Mouse (Mus musculus) layer of hippocampus, adult 9-10 months (tissue): Measurements from ENCODE around the gene Prdm10.

Source experiments
- DNase-seq: peaks from one replicate; pipeline ENCODE4 v3.0.0; 2022; ENCODE audit warnings: low spot score

Prdm10 gene

GRCm38 (mm10) chr9:31262226-31263105 lies 17.9 kb upstream of the Prdm10 start:
- no peak for DNase-seq

- DNase-seq, result no peak
Observed at GRCm38 (mm10) chr9:31266013-31266659, 14.2 kb upstream of the Prdm10 start.

- DNase-seq, result no peak
Observed at GRCm38 (mm10) chr9:31271221-31272015, 8.9 kb upstream of the Prdm10 start.

GRCm38 (mm10) chr9:31272160-31272559 lies 8.2 kb upstream of the Prdm10 start:
- no peak for DNase-seq

- DNase-seq, result no peak
Observed at GRCm38 (mm10) chr9:31278651-31279050, 1.7 kb upstream of the Prdm10 start.

GRCm38 (mm10) chr9:31279306-31279705 lies 1.0 kb upstream of the Prdm10 start:
- no peak for DNase-seq

- DNase-seq, result no peak
Observed at GRCm38 (mm10) chr9:31279885-31280365, 413 bp upstream of the Prdm10 start.

- no peak for DNase-seq
Observed at GRCm38 (mm10) chr9:31281011-31281662, 799 bp downstream of the Prdm10 start.

GRCm38 (mm10) chr9:31281663-31282015 lies 1.3 kb downstream of the Prdm10 start:
- no peak for DNase-seq

- DNase-seq, result no peak
Observed at GRCm38 (mm10) chr9:31282536-31282935, 2.2 kb downstream of the Prdm10 start.

GRCm38 (mm10) chr9:31283044-31283443 lies 2.7 kb downstream of the Prdm10 start:
- no peak for DNase-seq

GRCm38 (mm10) chr9:31283911-31284310 lies 3.6 kb downstream of the Prdm10 start:
- no peak for DNase-seq

GRCm38 (mm10) chr9:31290201-31290862 lies 10.0 kb downstream of the Prdm10 start:
- no peak for DNase-seq

GRCm38 (mm10) chr9:31291978-31292377 lies 11.6 kb downstream of the Prdm10 start:
- DNase-seq, result no peak

GRCm38 (mm10) chr9:31293208-31293607 lies 12.9 kb downstream of the Prdm10 start:
- DNase-seq, result no peak

GRCm38 (mm10) chr9:31295311-31295710 lies 15.0 kb downstream of the Prdm10 start:
- DNase-seq, result no peak

GRCm38 (mm10) chr9:31296293-31296692 lies 16.0 kb downstream of the Prdm10 start:
- no peak for DNase-seq

GRCm38 (mm10) chr9:31298751-31299150 lies 18.4 kb downstream of the Prdm10 start:
- no peak for DNase-seq

- no peak for DNase-seq
Observed at GRCm38 (mm10) chr9:31300525-31300924, 20.2 kb downstream of the Prdm10 start.

- DNase-seq, result no peak
Observed at GRCm38 (mm10) chr9:31301107-31301506, 20.8 kb downstream of the Prdm10 start.

GRCm38 (mm10) chr9:31301526-31302311 lies 21.4 kb downstream of the Prdm10 start:
- DNase-seq, result no peak
